Mouse (Mus musculus) spleen, adult 2 months (tissue): Measurements from ENCODE around the gene Rbck1.

Source experiments
- CTCF ChIP-seq: fragments of 200-500 bp; IDR thresholded peaks from 2 replicates; pipeline ENCODE4 v1.5.1; 2011; ENCODE audit warnings: mild to moderate bottlenecking, inconsistent platforms; ENCODE audit not compliant: insufficient read depth, insufficient read length, insufficient replicate concordance; ENCODE audit errors: extremely low read depth
- POLR2A ChIP-seq: fragments of 200-500 bp; IDR thresholded peaks from 2 replicates; pipeline ENCODE4 v1.6.1; 2011; ENCODE audit warnings: low read depth, low read length, inconsistent platforms

- TF ChIP-seq CTCF (no peak), POLR2A (no peak)
Observed at GRCm38 (mm10) chr2:152313926-152314325, 18.5 kb downstream of the Rbck1 start.
